Mouse (Mus musculus): ENCODE measurements around the gene Nenf. TPM values are rescaled to one million over a fixed set of nuclear protein-coding genes. Genes with fewer than 3 reads are reported as not detected.
A peak's percentile ranks its signal among the peaks of the same experiment; 100 is the strongest.

The Nenf gene
- polyA plus RNA-seq, 3 experiments from 2014 or later, result 1.7 to 2.5 (median 1.8) TPM

GRCm38 (mm10) chr1:191282319-191282718, 35.7 kb downstream of the Nenf start:
- ATAC-seq, result no peak

GRCm38 (mm10) chr1:191281171-191281570, 36.8 kb downstream of the Nenf start:
- no peak for ATAC-seq

- ATAC-seq, result no peak
These were observed 39.7 kb downstream of the Nenf start for GRCm38 (mm10) chr1:191278324-191278723.

GRCm38 (mm10) chr1:191277549-191278059, 40.4 kb downstream of the Nenf start:
- ATAC-seq, result no peak

GRCm38 (mm10) chr1:191276181-191276580, 41.8 kb downstream of the Nenf start:
- no peak for ATAC-seq

GRCm38 (mm10) chr1:191275527-191275926, 42.5 kb downstream of the Nenf start:
- ATAC-seq, result peak; percentile 90

- ATAC-seq, result no peak
These were observed 45.3 kb downstream of the Nenf start for GRCm38 (mm10) chr1:191272660-191273059.

GRCm38 (mm10) chr1:191269648-191269952, 48.4 kb downstream of the Nenf start:
- ATAC-seq, result no peak

GRCm38 (mm10) chr1:191268797-191269647, 49.0 kb downstream of the Nenf start:
- ATAC-seq, result no peak

GRCm38 (mm10) chr1:191267856-191268255, 50.1 kb downstream of the Nenf start:
- no peak for ATAC-seq

- no peak for ATAC-seq
These were observed 50.8 kb downstream of the Nenf start for GRCm38 (mm10) chr1:191267162-191267561.

GRCm38 (mm10) chr1:191263471-191263870, 54.5 kb downstream of the Nenf start:
- no peak for ATAC-seq

GRCm38 (mm10) chr1:191261861-191262260, 56.1 kb downstream of the Nenf start:
- no peak for ATAC-seq

GRCm38 (mm10) chr1:191259661-191260060, 58.3 kb downstream of the Nenf start:
- peak; percentile 4 for ATAC-seq

- peak; percentile 99 for ATAC-seq
These were observed 58.9 kb downstream of the Nenf start for GRCm38 (mm10) chr1:191259121-191259520.

- ATAC-seq, result no peak
These were observed 59.5 kb downstream of the Nenf start for GRCm38 (mm10) chr1:191258521-191258920.

- no peak for ATAC-seq
These were observed 60.0 kb downstream of the Nenf start for GRCm38 (mm10) chr1:191257981-191258380.

- no peak for ATAC-seq
These were observed 60.6 kb downstream of the Nenf start for GRCm38 (mm10) chr1:191257351-191257771.

Other genes starting within 250 kb of the Nenf start
- gene Batf3, start 220.3 kb downstream of the Nenf start, polyA plus RNA-seq (2017; shearing (Covaris generic)), result 1 to 10 TPM in 1 of 3 experiments, not detected in 2; 1.4 TPM
- not detected for gene Fam71a, start 153.4 kb downstream of the Nenf start, polyA plus RNA-seq (2017; shearing (Covaris generic))
- not detected for gene Atf3, start 100.2 kb downstream of the Nenf start, polyA plus RNA-seq (2017; shearing (Covaris generic))
- gene Tmem206, start 7.7 kb upstream of the Nenf start, polyA plus RNA-seq (2017; shearing (Covaris generic)), result 10 to 100 TPM; 15.5 to 29.6 (median 23.7) TPM
- 10 to 100 TPM; 33.7 to 66.6 (median 43.3) TPM for gene Ppp2r5a, start 85.1 kb upstream of the Nenf start, polyA plus RNA-seq (2017; shearing (Covaris generic))

All from inflammation-experienced regulatory T-cells, adult 6 months (primary cell).